Mouse (Mus musculus) neural tube, embryonic 14.5 days (tissue): ENCODE data around the gene Surf4. TPM values are rescaled to one million over a fixed set of nuclear protein-coding genes. Genes with fewer than 3 reads are reported as not detected.

Source experiments
- ATAC-seq: fragments of 200-750 bp; cut with Nextera tagmentation; 2 replicates; pipeline ENCODE4 v1.8.0; 2017; ENCODE audit warnings: low read depth, mild to moderate bottlenecking, moderate TSS enrichment, moderate library complexity
- H3K27ac ChIP-seq: fragments of 300-500 bp; sonication (generic); 2 replicates; pipeline ENCODE4 v1.5.1; 2014; ENCODE audit warnings: low read depth, mild to moderate bottlenecking, control low read depth, low read length, moderate library complexity, mixed read lengths
- H3K27me3 ChIP-seq: fragments of 300-500 bp; sonication (generic); 2 replicates; pipeline ENCODE4 v1.6.1; 2014; ENCODE audit warnings: low read length; ENCODE audit not compliant: control insufficient read depth, insufficient read depth
- H3K36me3 ChIP-seq: fragments of 300-500 bp; sonication (generic); 2 replicates; pipeline ENCODE4 v1.6.1; 2014; ENCODE audit warnings: low read length, mixed read lengths; ENCODE audit not compliant: control insufficient read depth, insufficient read depth
- H3K4me1 ChIP-seq: fragments of 300-500 bp; sonication (generic); 2 replicates; pipeline ENCODE4 v1.6.1; 2014; ENCODE audit warnings: low read length; ENCODE audit not compliant: control insufficient read depth, insufficient read depth
- H3K4me2 ChIP-seq: fragments of 300-500 bp; sonication (generic); 2 replicates; pipeline ENCODE4 v1.6.1; 2014; ENCODE audit warnings: mild to moderate bottlenecking, low read depth, low read length, control low read depth
- H3K4me3 ChIP-seq: fragments of 300-500 bp; sonication (generic); 2 replicates; pipeline ENCODE4 v1.5.1; 2014; ENCODE audit warnings: low read depth, low read length, control low read depth, mixed read lengths
- H3K9ac ChIP-seq: fragments of 300-500 bp; sonication (generic); replicated peaks from 2 replicates; pipeline ENCODE4 v1.6.1; 2014; ENCODE audit warnings: low read depth, mild to moderate bottlenecking, control low read depth, low read length, mixed read lengths
- H3K9me3 ChIP-seq: fragments of 300-500 bp; sonication (generic); 2 replicates; pipeline ENCODE4 v1.6.1; 2016; ENCODE audit warnings: low read length; ENCODE audit not compliant: control insufficient read depth
- WGBS: fragments of 180-500 bp; shearing (Covaris S2); extraction: QIAGEN DNeasy Blood & Tissue Kit; methylation state at CpG from one replicate; pipeline ENCODE4 v1.1.7; 2014; 5-methylcytosine and 5-hydroxymethylcytosine counted together
- polyA plus RNA-seq: library from polyadenylated mRNA; unstranded; fragments of >200 nt; fragmentation: Nextera tagmentation; extraction: Ambion mirVana; gene quantifications from 2 replicates; pipeline ENCODE4 v1.2.1, GENCODE M21; 2014

The Surf4 gene
- polyA plus RNA-seq, 1 experiment from 2014 or later: 87.1 TPM

GRCm38 (mm10) chr2:26957488-26957859, 23.7 kb upstream of the Surf4 start:
- no peak for ATAC-seq
- no peak overlapping the region for H3K27ac ChIP-seq
- H3K4me3 ChIP-seq: no peak overlapping the region
- 89% methylated on average over 2 of the region's 2 CpGs for WGBS
- no peaks in the 10 kb centered on the region for H3K9me3 ChIP-seq
- H3K4me2 ChIP-seq: no peak overlapping the region
- H3K4me1 ChIP-seq: peaks cover 8% of the 10 kb centered on the region; the same call in 1 of the 2 replicates
- peaks cover 59% of the 10 kb centered on the region for H3K36me3 ChIP-seq
- H3K9ac ChIP-seq: no peak overlapping the region
- no peaks in the 10 kb centered on the region for H3K27me3 ChIP-seq

- no peak for ATAC-seq
- H3K4me1 ChIP-seq: peaks cover 6% of the 10 kb centered on the region; the same call in 1 of the 2 replicates
Observed at GRCm38 (mm10) chr2:26956811-26957487, 23.2 kb upstream of the Surf4 start.

GRCm38 (mm10) chr2:26954735-26955395, 21.1 kb upstream of the Surf4 start:
- ATAC-seq: no peak
- no peaks in the 10 kb centered on the region for H3K27me3 ChIP-seq
- no peak overlapping the region for H3K4me3 ChIP-seq
- H3K4me1 ChIP-seq: no peaks in the 10 kb centered on the region
- H3K9me3 ChIP-seq: no peaks in the 10 kb centered on the region
- no peak overlapping the region for H3K27ac ChIP-seq
- H3K4me2 ChIP-seq: no peak overlapping the region
- peaks cover 60% of the 10 kb centered on the region for H3K36me3 ChIP-seq
- H3K9ac ChIP-seq: no peak overlapping the region
- 97% methylated on average over 2 of the region's 2 CpGs for WGBS

More at GRCm38 (mm10) chr2:26956811-26957487, 23.2 kb upstream of the Surf4 start:
- Histone ChIP-seq H3K27ac (no peak overlapping the region), H3K9me3 (no peaks in the 10 kb centered on the region), H3K27me3 (no peaks in the 10 kb centered on the region), H3K36me3 (peaks cover 61% of the 10 kb centered on the region), H3K4me2 (no peak overlapping the region), H3K9ac (no peak overlapping the region), H3K4me3 (no peak overlapping the region)
- WGBS: 95% methylated on average over 12 of the region's 12 CpGs

GRCm38 (mm10) chr2:26952866-26953265, 19.1 kb upstream of the Surf4 start:
- no peak overlapping the region for H3K27ac ChIP-seq
- H3K36me3 ChIP-seq: peaks cover 53% of the 10 kb centered on the region
- H3K4me3 ChIP-seq: no peak overlapping the region
- no peak for ATAC-seq
- H3K4me1 ChIP-seq: no peaks in the 10 kb centered on the region
- WGBS: 93% methylated on average over 8 of the region's 8 CpGs
- no peaks in the 10 kb centered on the region for H3K9me3 ChIP-seq
- H3K27me3 ChIP-seq: no peaks in the 10 kb centered on the region
- H3K4me2 ChIP-seq: no peak overlapping the region
- no peak overlapping the region for H3K9ac ChIP-seq

- Histone ChIP-seq H3K9me3 (no peaks in the 10 kb centered on the region), H3K27me3 (no peaks in the 10 kb centered on the region), H3K4me2 (no peak overlapping the region), H3K4me3 (no peak overlapping the region), H3K36me3 (peaks cover 47% of the 10 kb centered on the region), H3K9ac (no peak overlapping the region), H3K4me1 (no peaks in the 10 kb centered on the region), H3K27ac (no peak overlapping the region)
- 95% methylated on average over 4 of the region's 4 CpGs for WGBS
- ATAC-seq: no peak
Observed at GRCm38 (mm10) chr2:26952193-26952592, 18.5 kb upstream of the Surf4 start.

GRCm38 (mm10) chr2:26951346-26951905, 17.7 kb upstream of the Surf4 start:
- H3K27me3 ChIP-seq: no peaks in the 10 kb centered on the region
- H3K36me3 ChIP-seq: peaks cover 43% of the 10 kb centered on the region

GRCm38 (mm10) chr2:26950411-26950810, 16.7 kb upstream of the Surf4 start:
- Histone ChIP-seq H3K27ac (no peak overlapping the region), H3K4me1 (no peaks in the 10 kb centered on the region), H3K4me3 (no peak overlapping the region), H3K9ac (no peak overlapping the region), H3K36me3 (peaks cover 33% of the 10 kb centered on the region), H3K27me3 (no peaks in the 10 kb centered on the region), H3K4me2 (no peak overlapping the region), H3K9me3 (no peaks in the 10 kb centered on the region)
- WGBS: 92% methylated on average over 2 of the region's 2 CpGs
- no peak for ATAC-seq

More at GRCm38 (mm10) chr2:26951346-26951905, 17.7 kb upstream of the Surf4 start:
- no peaks in the 10 kb centered on the region for H3K9me3 ChIP-seq
- 92% methylated on average over 8 of the region's 8 CpGs for WGBS
- no peak for ATAC-seq
- H3K27ac ChIP-seq: no peak overlapping the region
- no peaks in the 10 kb centered on the region for H3K4me1 ChIP-seq
- no peak overlapping the region for H3K4me2 ChIP-seq
- H3K4me3 ChIP-seq: no peak overlapping the region
- H3K9ac ChIP-seq: no peak overlapping the region

- 88% methylated on average over 3 of the region's 3 CpGs for WGBS
- 0 out of 2 replicates have a peak, but pooled peaks cover 4% of the 10 kb centered on the region for H3K36me3 ChIP-seq
- no peak overlapping the region for H3K4me3 ChIP-seq
- no peak overlapping the region for H3K9ac ChIP-seq
- ATAC-seq: no peak
- H3K9me3 ChIP-seq: no peaks in the 10 kb centered on the region
- no peaks in the 10 kb centered on the region for H3K4me1 ChIP-seq
- no peak overlapping the region for H3K4me2 ChIP-seq
- H3K27me3 ChIP-seq: no peaks in the 10 kb centered on the region
- H3K27ac ChIP-seq: no peak overlapping the region
Observed at GRCm38 (mm10) chr2:26943253-26943652, 9.5 kb upstream of the Surf4 start.

GRCm38 (mm10) chr2:26941539-26941938, 7.8 kb upstream of the Surf4 start:
- 52% methylated on average over 5 of the region's 5 CpGs for WGBS

More at GRCm38 (mm10) chr2:26941539-26941938, 7.8 kb upstream of the Surf4 start:
- Histone ChIP-seq H3K4me2 (no peak overlapping the region), H3K9me3 (no peaks in the 10 kb centered on the region), H3K36me3 (no peaks in the 10 kb centered on the region), H3K4me3 (no peak overlapping the region), H3K4me1 (no peaks in the 10 kb centered on the region), H3K27me3 (no peaks in the 10 kb centered on the region), H3K9ac (no peak overlapping the region), H3K27ac (no peak overlapping the region)
- no peak for ATAC-seq
